In the genomic region with DNA sequence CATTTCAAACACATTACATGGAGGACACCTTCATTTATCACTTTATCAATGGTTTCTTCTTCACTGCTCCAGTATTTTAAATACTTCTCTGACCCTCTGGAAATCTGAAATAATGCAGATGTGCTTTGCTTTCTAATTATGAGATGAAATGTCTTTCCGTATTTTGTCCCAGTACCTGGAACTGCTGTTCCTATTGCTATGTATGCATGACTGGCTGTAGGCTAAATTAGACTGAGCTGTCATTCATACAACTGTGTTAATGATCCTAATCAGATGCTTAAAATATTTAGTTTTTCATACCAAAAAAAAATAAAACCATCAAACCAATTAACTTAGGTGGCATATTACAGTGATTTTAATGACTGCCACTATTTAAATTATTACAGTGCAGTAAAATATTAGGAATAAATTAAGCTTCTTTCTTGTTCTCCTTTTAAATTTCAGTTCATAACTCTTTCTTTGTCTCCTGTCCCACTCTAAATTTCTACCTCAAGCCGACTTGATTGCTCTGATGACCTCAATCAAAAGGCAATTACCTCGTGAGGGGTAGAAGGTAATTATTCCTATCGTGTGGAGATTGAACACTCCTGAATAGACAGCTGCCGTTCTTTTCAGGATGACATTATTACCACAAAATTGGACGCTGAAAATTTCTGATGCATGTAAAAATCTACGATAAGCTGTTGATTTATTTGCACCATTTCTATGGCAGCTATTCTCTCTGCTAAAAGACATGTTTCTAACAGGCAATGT, we compare ENCODE assay signal across 14 mouse cellular contexts.
"Had no signal": no experiment of that assay in that cellular context is flagged by ENCODE, and none has a peak within 500 bp of the region (broad histone marks: within the 10 kb centered on the region; RNA-seq: fewer than 3 reads in every experiment).

No protein-coding gene starts in this region.

- DNase-seq: kidney, adult 18-20 months; kidney, postnatal 10 days; kidney, postnatal 4 days; left cerebral cortex, postnatal 4 days; lung, adult 18-20 months; right cerebral cortex, postnatal 4 days; spleen, adult 18-20 months; thymus, adult 18-20 months; thymus, postnatal 14 days had no signal

- H3K9ac ChIP-seq: limb, embryonic 13.5 days; liver, embryonic 14.5 days; neural tube, embryonic 13.5 days had no signal

- H3K4me1 ChIP-seq: limb, embryonic 13.5 days had no signal

- H3K9me3 ChIP-seq: limb, embryonic 13.5 days; neural tube, embryonic 13.5 days had no signal

- H3K27me3 ChIP-seq: limb, embryonic 13.5 days; neural tube, embryonic 13.5 days had no signal

- H3K4me2 ChIP-seq: limb, embryonic 13.5 days; neural tube, embryonic 13.5 days had no signal

- H3K4me3 ChIP-seq: layer of hippocampus, adult 2 months; limb, embryonic 13.5 days; myocyte; neural tube, embryonic 13.5 days had no signal

- H3K36me3 ChIP-seq: limb, embryonic 13.5 days; neural tube, embryonic 13.5 days had no signal

- H3K27ac ChIP-seq: layer of hippocampus, adult 2 months; limb, embryonic 13.5 days; liver, embryonic 14.5 days; neural tube, embryonic 13.5 days had no signal
